Mouse (Mus musculus) kidney, postnatal 0 days (tissue): ENCODE results near the gene Cdkl5. TPM values are rescaled to one million over a fixed set of nuclear protein-coding genes. Genes with fewer than 3 reads are reported as not detected.
A peak's percentile ranks its signal among the peaks of the same experiment; 100 is the strongest.

Source experiments
- ATAC-seq: fragments of 200-750 bp; cut with Nextera tagmentation; replicated peaks from 2 replicates; pipeline ENCODE4 v1.8.0; 2017; ENCODE audit warnings: low read depth, moderate number of reproducible peaks, moderate TSS enrichment, moderate library complexity; ENCODE audit not compliant: low FRiP score
- DNase-seq: peaks from one replicate; pipeline ENCODE4 v3.0.0-alpha.2; 2016; ENCODE audit warnings: low spot score
- H3K27ac ChIP-seq: fragments of 300-500 bp; sonication (generic); 2 replicates; pipeline ENCODE4 v1.5.1; 2014; ENCODE audit warnings: mild to moderate bottlenecking
- H3K27me3 ChIP-seq: fragments of 300-500 bp; sonication (generic); 2 replicates; pipeline ENCODE4 v1.6.1; 2014; ENCODE audit warnings: low read length, mixed read lengths; ENCODE audit not compliant: insufficient read depth
- H3K36me3 ChIP-seq: fragments of 300-500 bp; sonication (generic); 2 replicates; pipeline ENCODE4 v1.6.1; 2014; ENCODE audit warnings: low read length, mixed read lengths; ENCODE audit not compliant: insufficient read depth
- H3K4me1 ChIP-seq: fragments of 300-500 bp; sonication (generic); replicated peaks from 2 replicates; pipeline ENCODE4 v1.6.1; 2014; ENCODE audit warnings: antibody characterized with exemption, low read length, mixed read lengths; ENCODE audit not compliant: insufficient read depth
- H3K4me2 ChIP-seq: fragments of 300-500 bp; sonication (generic); 2 replicates; pipeline ENCODE4 v1.6.1; 2014; ENCODE audit warnings: mild to moderate bottlenecking, low read length, moderate library complexity, mixed read lengths
- H3K4me3 ChIP-seq: fragments of 300-500 bp; sonication (generic); replicated peaks from 2 replicates; pipeline ENCODE4 v1.5.1; 2014; ENCODE audit warnings: low read depth, low read length
- H3K9ac ChIP-seq: fragments of 300-500 bp; sonication (generic); 2 replicates; pipeline ENCODE4 v1.6.1; 2014; ENCODE audit warnings: low read depth, low read length
- H3K9me3 ChIP-seq: fragments of 300-500 bp; sonication (generic); replicated peaks from 2 replicates; pipeline ENCODE4 v1.6.1; 2016; ENCODE audit warnings: low read length, inconsistent platforms, mixed read lengths
- CTCF ChIP-seq: IDR thresholded peaks from 2 replicates; pipeline ENCODE4 v1.5.1; 2016; ENCODE audit warnings: antibody characterized with exemption, low read depth, mild to moderate bottlenecking, moderate library complexity
- WGBS: fragments of 180-500 bp; shearing (Covaris S2); extraction: QIAGEN DNeasy Blood & Tissue Kit; methylation state at CpG from one replicate; pipeline ENCODE4 v1.1.7; 2014; 5-methylcytosine and 5-hydroxymethylcytosine counted together
- polyA plus RNA-seq: library from polyadenylated mRNA; unstranded; fragments of >200 nt; fragmentation: Nextera tagmentation; extraction: Ambion mirVana; gene quantifications from 2 replicates; pipeline ENCODE4 v1.2.1, GENCODE M21; 2015

Cdkl5 gene
- polyA plus RNA-seq, 1 experiment from 2014 or later = 1.8 TPM

DNA sequence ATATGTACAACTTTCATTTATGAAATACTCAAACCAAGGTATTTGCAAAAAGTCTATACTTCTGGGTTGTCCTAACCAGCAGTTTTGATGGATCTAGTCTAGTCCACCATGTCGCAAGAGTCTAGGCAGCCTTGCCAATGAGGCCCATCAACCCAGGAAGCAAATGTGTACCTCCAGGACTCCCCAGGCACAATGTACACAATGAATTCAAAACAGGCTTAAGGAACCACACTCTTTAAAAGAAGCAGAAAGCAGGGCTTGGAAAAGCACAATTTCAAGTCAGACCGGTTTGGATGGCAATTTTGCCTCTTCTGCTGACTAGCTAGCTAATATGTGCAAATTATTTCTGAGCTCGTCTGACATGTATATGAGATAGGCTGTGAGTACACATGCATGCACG, 4.2 kb downstream of the Cdkl5 start:
- H3K9ac ChIP-seq = no peak overlapping the region
- no peak overlapping the region for H3K4me2 ChIP-seq
- DNase-seq (no peak), ATAC-seq (no peak)
- H3K4me3 ChIP-seq = no peak overlapping the region
- no peak overlapping the region for H3K27ac ChIP-seq
- H3K4me1 ChIP-seq = no peaks in the 10 kb centered on the region
- no peaks in the 10 kb centered on the region for H3K36me3 ChIP-seq
- no peak for TF ChIP-seq CTCF
- no peaks in the 10 kb centered on the region for H3K9me3 ChIP-seq
- 76% methylated on average over 4 of the region's 4 CpGs for WGBS
- no peaks in the 10 kb centered on the region for H3K27me3 ChIP-seq

DNA sequence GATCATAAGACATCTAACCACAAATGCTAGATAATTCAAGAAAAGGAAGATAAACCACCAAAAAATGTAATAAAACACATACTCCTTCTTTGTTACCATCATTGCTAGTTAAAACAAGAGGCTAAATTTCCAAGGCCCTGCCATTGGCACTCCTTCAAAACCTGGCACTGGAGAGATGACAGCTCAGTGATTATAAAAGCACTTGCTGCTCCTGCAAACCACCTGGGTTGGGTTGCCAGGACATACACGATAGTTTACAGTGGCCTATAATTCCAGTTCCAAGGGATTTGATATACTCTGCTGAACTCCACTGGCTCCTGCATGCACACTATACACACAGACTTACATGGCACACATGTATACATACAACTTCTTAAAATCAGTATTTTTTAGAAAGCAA, 16.6 kb downstream of the Cdkl5 start:
- no peaks in the 10 kb centered on the region for H3K4me1 ChIP-seq
- H3K9me3 ChIP-seq = no peaks in the 10 kb centered on the region
- H3K4me3 ChIP-seq = no peak overlapping the region
- DNase-seq = no peak
- no peak overlapping the region for H3K9ac ChIP-seq
- no peak for TF ChIP-seq CTCF
- no peaks in the 10 kb centered on the region for H3K36me3 ChIP-seq
- ATAC-seq = no peak
- no peak overlapping the region for H3K4me2 ChIP-seq
- 86% methylated on average over 1 of the region's 1 CpGs for WGBS
- H3K27me3 ChIP-seq = no peaks in the 10 kb centered on the region
- no peak overlapping the region for H3K27ac ChIP-seq

DNA sequence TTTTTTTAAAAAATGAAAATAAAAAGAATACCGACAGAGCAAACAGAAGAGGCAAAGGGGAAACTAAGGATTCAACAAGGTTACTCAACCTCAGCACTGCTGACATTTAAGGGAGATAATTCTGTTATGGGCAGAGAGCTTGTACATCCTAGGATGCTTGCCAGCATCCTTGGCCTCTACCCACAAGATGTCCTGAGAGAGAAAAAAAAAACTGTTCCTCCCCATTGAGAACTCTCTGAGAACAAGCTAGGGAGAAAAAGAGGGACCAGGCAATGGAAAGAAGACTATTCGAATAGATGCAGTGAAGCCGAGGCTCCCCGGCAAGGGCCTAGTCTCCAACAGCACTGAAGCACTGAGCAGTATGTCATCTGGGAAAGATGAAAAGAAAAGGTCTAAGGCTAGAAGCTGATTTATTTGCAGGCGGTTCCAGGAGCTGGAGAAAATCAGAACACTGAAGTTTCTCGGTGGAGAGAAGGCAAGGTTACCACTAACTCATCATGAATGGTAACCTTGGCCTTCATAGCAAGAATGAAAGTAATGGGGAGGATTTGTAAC, 22.4 kb downstream of the Cdkl5 start:
- 90% methylated on average over 6 of the region's 6 CpGs for WGBS
- Histone ChIP-seq H3K36me3 (no peaks in the 10 kb centered on the region), H3K4me3 (no peak overlapping the region), H3K27me3 (no peaks in the 10 kb centered on the region), H3K4me1 (no peaks in the 10 kb centered on the region), H3K9me3 (no peaks in the 10 kb centered on the region), H3K4me2 (no peak overlapping the region), H3K27ac (no peak overlapping the region), H3K9ac (no peak overlapping the region)
- ATAC-seq (no peak), DNase-seq (no peak)
- TF ChIP-seq CTCF = no peak

DNA sequence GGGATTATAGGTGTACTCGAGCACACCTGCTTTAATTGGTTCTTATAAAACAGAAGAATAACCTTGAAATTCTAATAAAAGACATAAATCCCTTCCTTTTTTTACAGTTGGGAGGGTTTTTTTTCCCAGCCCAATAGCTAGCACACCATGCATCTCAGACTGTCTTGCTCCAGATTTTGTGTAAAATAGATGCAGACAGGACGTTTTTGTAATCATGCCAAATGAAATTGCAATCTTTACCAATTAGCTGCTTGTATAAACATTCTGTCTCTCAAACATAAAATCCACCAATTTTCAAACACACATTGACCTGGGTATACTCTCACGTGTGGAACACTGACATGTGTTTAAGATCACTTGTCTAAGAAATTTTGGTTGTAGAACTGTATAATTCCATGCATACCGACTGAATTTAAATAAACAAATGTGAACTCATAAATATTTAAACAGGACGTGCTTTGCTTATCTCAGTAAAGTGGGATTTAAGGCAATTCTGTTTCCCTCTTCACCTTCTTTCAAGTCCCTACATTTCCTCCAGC, 35.8 kb downstream of the Cdkl5 start:
- Histone ChIP-seq H3K4me1 (no peaks in the 10 kb centered on the region), H3K36me3 (no peaks in the 10 kb centered on the region), H3K9ac (no peak overlapping the region), H3K27ac (no peak overlapping the region), H3K9me3 (no peaks in the 10 kb centered on the region), H3K27me3 (no peaks in the 10 kb centered on the region), H3K4me2 (no peak overlapping the region), H3K4me3 (no peak overlapping the region)
- peak; percentile 8 for DNase-seq
- 63% methylated on average over 5 of the region's 5 CpGs for WGBS
- no peak for ATAC-seq
- TF ChIP-seq CTCF = no peak

DNA sequence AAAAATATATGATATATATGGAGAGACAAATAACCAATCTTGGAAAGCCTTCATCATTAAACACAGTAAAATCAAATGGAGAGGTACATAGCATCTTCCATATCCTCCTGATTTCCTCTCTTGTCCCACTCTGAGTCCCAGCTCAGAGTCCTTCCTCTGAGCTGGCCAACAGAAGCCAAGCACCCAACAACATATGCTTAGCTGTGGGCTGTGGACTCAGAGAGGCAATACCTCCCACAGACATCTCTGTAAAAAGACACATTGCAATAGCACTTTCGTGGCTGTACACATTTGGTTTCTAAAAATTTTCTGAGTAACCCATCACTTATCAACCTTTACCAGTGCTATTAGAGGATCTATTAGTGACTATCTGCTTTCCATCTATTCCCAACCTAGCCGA, 44.9 kb downstream of the Cdkl5 start:
- Histone ChIP-seq H3K27ac (no peak overlapping the region), H3K4me3 (no peak overlapping the region), H3K27me3 (no peaks in the 10 kb centered on the region), H3K36me3 (no peaks in the 10 kb centered on the region), H3K9me3 (no peaks in the 10 kb centered on the region), H3K4me2 (no peak overlapping the region), H3K9ac (no peak overlapping the region), H3K4me1 (no peaks in the 10 kb centered on the region)
- no peak for TF ChIP-seq CTCF
- 86% methylated on average over 2 of the region's 2 CpGs for WGBS
- DNase-seq (no peak), ATAC-seq (no peak)

DNA sequence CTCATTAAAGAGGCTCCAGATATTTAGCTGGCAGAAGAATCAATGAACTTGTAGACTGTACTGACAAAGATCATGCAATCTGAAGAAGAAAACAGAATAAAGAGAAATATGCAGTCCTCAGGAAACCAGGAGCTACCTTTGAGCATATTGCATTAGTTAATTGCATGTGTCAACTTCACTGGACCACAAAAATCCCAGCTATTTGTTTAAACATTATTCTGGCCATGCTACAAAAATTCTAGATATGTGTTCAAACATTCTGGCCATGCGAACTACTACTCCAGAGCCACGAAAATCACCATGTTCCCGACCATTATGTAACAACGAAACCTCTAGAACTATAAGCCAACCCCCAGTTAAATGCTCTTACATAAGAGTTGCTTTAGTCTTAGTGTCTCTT, 49.8 kb downstream of the Cdkl5 start:
- 74% methylated on average over 4 of the region's 4 CpGs for WGBS
- H3K27me3 ChIP-seq = no peaks in the 10 kb centered on the region
- no peaks in the 10 kb centered on the region for H3K36me3 ChIP-seq
- no peak overlapping the region for H3K27ac ChIP-seq
- no peak overlapping the region for H3K4me2 ChIP-seq
- H3K4me3 ChIP-seq = no peak overlapping the region
- no peaks in the 10 kb centered on the region for H3K9me3 ChIP-seq
- no peak overlapping the region for H3K9ac ChIP-seq
- no peak for TF ChIP-seq CTCF
- ATAC-seq = no peak
- DNase-seq = peak; percentile 17
- no peaks in the 10 kb centered on the region for H3K4me1 ChIP-seq

DNA sequence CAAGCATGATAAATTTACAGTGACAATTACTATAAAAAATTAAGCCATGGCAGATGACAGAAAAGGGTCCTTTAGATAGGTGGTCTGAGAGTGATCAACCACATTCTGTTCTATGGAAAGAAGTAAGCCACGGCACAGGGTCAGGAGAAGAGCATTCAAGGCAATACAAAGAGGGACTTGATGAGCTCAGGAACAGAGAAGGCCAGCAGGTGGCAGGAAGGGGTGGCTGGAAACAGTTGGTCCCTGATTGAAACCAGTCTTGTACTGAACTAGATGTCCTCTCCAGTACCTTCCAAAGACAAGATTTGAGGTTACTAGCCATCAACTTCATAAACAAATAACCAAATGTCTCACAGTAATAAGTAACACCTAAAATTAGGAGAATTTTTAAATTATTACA, 59.0 kb downstream of the Cdkl5 start:
- WGBS = 62% methylated on average over 1 of the region's 1 CpGs
- Histone ChIP-seq H3K36me3 (no peaks in the 10 kb centered on the region), H3K9ac (no peak overlapping the region), H3K4me3 (no peak overlapping the region), H3K27me3 (no peaks in the 10 kb centered on the region), H3K4me2 (no peak overlapping the region), H3K27ac (no peak overlapping the region), H3K9me3 (no peaks in the 10 kb centered on the region), H3K4me1 (no peaks in the 10 kb centered on the region)
- DNase-seq (peak; percentile 18), ATAC-seq (no peak)
- peak; percentile 51 for TF ChIP-seq CTCF
